Mouse (Mus musculus) CD8-positive naive resting alpha-beta T cell, adult 2 months (primary cell): ENCODE results near the gene Trim34b.
"Not testable (repeated sequence)": the region's sequence is repeated elsewhere in the genome, so short reads cannot be mapped to it uniquely, and the experiment has no call there.

ENCODE experiments used
- DNase-seq, 2 experiments: peaks; one replicate each; pipeline ENCODE4 v3.0.0; 2022; ENCODE audit warnings: low read depth in 2 of 2, low spot score in 2 of 2

Gene Trim34b

GRCm38 (mm10) chr7:104329171-104329570, at the start of gene Trim34b:
TSS of gene Trim34b (plus strand) at chr7:104329471.
- not testable (repeated sequence) for DNase-seq

- peak in 1 of 2 experiments; percentile 21 for DNase-seq
Observed at GRCm38 (mm10) chr7:104287576-104288443, 41.5 kb upstream of the Trim34b start, which contains the start of gene Trim5. TSS of gene Trim5 (minus strand) at chr7:104288094.

GRCm38 (mm10) chr7:104290641-104291040, 38.6 kb upstream of the Trim34b start:
- DNase-seq = no peak

- DNase-seq = peak in 1 of 2 experiments; percentile 25
Observed at GRCm38 (mm10) chr7:104291638-104292400, 37.5 kb upstream of the Trim34b start.

GRCm38 (mm10) chr7:104314796-104315353, 14.4 kb upstream of the Trim34b start:
- DNase-seq = peak; percentile 16 to 38

GRCm38 (mm10) chr7:104315369-104316080, 13.7 kb upstream of the Trim34b start, which contains the start of gene Trim12a:
TSS of gene Trim12a (minus strand) at chr7:104315466.
- peak in 1 of 2 experiments; percentile 4 for DNase-seq

GRCm38 (mm10) chr7:104322028-104322427, 7.2 kb upstream of the Trim34b start:
- DNase-seq = no peak

- DNase-seq = not testable (repeated sequence)
Observed at GRCm38 (mm10) chr7:104335547-104335946, 6.3 kb downstream of the Trim34b start.

- not testable (repeated sequence) for DNase-seq
Observed at GRCm38 (mm10) chr7:104340744-104341143, 11.5 kb downstream of the Trim34b start.

- not testable (repeated sequence) for DNase-seq
Observed at GRCm38 (mm10) chr7:104348043-104348442, 18.8 kb downstream of the Trim34b start.

GRCm38 (mm10) chr7:104352717-104353599, 23.7 kb downstream of the Trim34b start, which contains the start of gene Trim12c:
TSS of gene Trim12c (minus strand) at chr7:104353362.
- peak; percentile 68 to 75 for DNase-seq

GRCm38 (mm10) chr7:104353600-104353967, 24.3 kb downstream of the Trim34b start:
- no peak for DNase-seq

GRCm38 (mm10) chr7:104366339-104366738, 37.1 kb downstream of the Trim34b start:
- DNase-seq = no peak

- peak; percentile 33 to 57 for DNase-seq
Observed at GRCm38 (mm10) chr7:104369736-104370414, 40.6 kb downstream of the Trim34b start, which contains the start of gene Trim30b. TSS of gene Trim30b (minus strand) at chr7:104369884.
